Mouse (Mus musculus) kidney, embryonic 14.5 days (tissue): Measurements from ENCODE around the gene Gm7694. TPM values are rescaled to one million over a fixed set of nuclear protein-coding genes. Genes with fewer than 3 reads are reported as not detected.
A peak's percentile ranks its signal among the peaks of the same experiment; 100 is the strongest.

ENCODE experiments used
- ATAC-seq: fragments of 200-750 bp; cut with Nextera tagmentation; 2 replicates; pipeline ENCODE4 v1.8.0; 2017; ENCODE audit warnings: moderate number of reproducible peaks, mild to moderate bottlenecking, moderate TSS enrichment, moderate library complexity; ENCODE audit not compliant: low FRiP score, low TSS enrichment
- H3K27ac ChIP-seq: fragments of 300-500 bp; sonication (generic); 2 replicates; pipeline ENCODE4 v1.5.1; 2014; ENCODE audit warnings: low read depth, mild to moderate bottlenecking, low read length, moderate library complexity, mixed read lengths
- H3K27me3 ChIP-seq: fragments of 300-500 bp; sonication (generic); 2 replicates; pipeline ENCODE4 v1.6.1; 2014; ENCODE audit warnings: mild to moderate bottlenecking, low read length; ENCODE audit not compliant: control insufficient read depth, insufficient read depth
- H3K36me3 ChIP-seq: fragments of 300-500 bp; sonication (generic); 2 replicates; pipeline ENCODE4 v1.6.1; 2014; ENCODE audit warnings: low read length, mixed read lengths; ENCODE audit not compliant: control insufficient read depth, insufficient read depth
- H3K4me1 ChIP-seq: fragments of 300-500 bp; sonication (generic); 2 replicates; pipeline ENCODE4 v1.6.1; 2014; ENCODE audit warnings: low read length, mixed read lengths; ENCODE audit not compliant: control insufficient read depth, insufficient read depth
- H3K4me2 ChIP-seq: fragments of 300-500 bp; sonication (generic); replicated peaks from 2 replicates; pipeline ENCODE4 v1.6.1; 2014; ENCODE audit warnings: low read depth, mild to moderate bottlenecking, low read length
- H3K4me3 ChIP-seq: fragments of 300-500 bp; sonication (generic); 2 replicates; pipeline ENCODE4 v1.5.1; 2014; ENCODE audit warnings: mild to moderate bottlenecking, low read length
- H3K9ac ChIP-seq: fragments of 300-500 bp; sonication (generic); 2 replicates; pipeline ENCODE4 v1.6.1; 2014; ENCODE audit warnings: low read depth, mild to moderate bottlenecking, low read length, moderate library complexity
- H3K9me3 ChIP-seq: fragments of 300-500 bp; sonication (generic); 2 replicates; pipeline ENCODE4 v1.6.1; 2016; ENCODE audit warnings: low read length; ENCODE audit not compliant: control insufficient read depth
- WGBS: fragments of 180-500 bp; shearing (Covaris S2); extraction: QIAGEN DNeasy Blood & Tissue Kit; methylation state at CpG from one replicate; pipeline ENCODE4 v1.1.7; 2014; 5-methylcytosine and 5-hydroxymethylcytosine counted together
- polyA plus RNA-seq: library from polyadenylated mRNA; unstranded; fragments of >200 nt; fragmentation: Nextera tagmentation; extraction: Ambion mirVana; gene quantifications from 2 replicates; pipeline ENCODE4 v1.2.1, GENCODE M21; 2014

The Gm7694 gene
- polyA plus RNA-seq, 1 experiment from 2014 or later = 6.0 TPM

- no peak overlapping the region for H3K4me3 ChIP-seq
- H3K9ac ChIP-seq = no peak overlapping the region
- no peak overlapping the region for H3K27ac ChIP-seq
- no peaks in the 10 kb centered on the region for H3K4me1 ChIP-seq
- H3K4me2 ChIP-seq = no peak overlapping the region
- H3K9me3 ChIP-seq = peaks cover 12% of the 10 kb centered on the region; the same call in 1 of the 2 replicates
- ATAC-seq = no peak
- no peaks in the 10 kb centered on the region for H3K36me3 ChIP-seq
- H3K27me3 ChIP-seq = no peaks in the 10 kb centered on the region
- 75% methylated on average over 4 of the region's 4 CpGs for WGBS
Measured at GRCm38 (mm10) chr1:170270696-170271095, 35.4 kb downstream of the Gm7694 start.

GRCm38 (mm10) chr1:170270281-170270680 is 35.9 kb downstream of the Gm7694 start:
- Histone ChIP-seq H3K4me2 (no peak overlapping the region), H3K36me3 (no peaks in the 10 kb centered on the region), H3K27me3 (no peaks in the 10 kb centered on the region), H3K9ac (no peak overlapping the region), H3K4me3 (no peak overlapping the region), H3K27ac (no peak overlapping the region), H3K4me1 (no peaks in the 10 kb centered on the region), H3K9me3 (0 out of 2 replicates have a peak, but pooled peaks cover 10% of the 10 kb centered on the region)
- ATAC-seq = no peak
- 82% methylated on average over 6 of the region's 6 CpGs for WGBS

- peak; percentile 98 for ATAC-seq
- Histone ChIP-seq H3K27ac (no peak overlapping the region), H3K4me3 (peak overlapping the region; percentile 69), H3K36me3 (no peaks in the 10 kb centered on the region), H3K9ac (peak overlapping the region; percentile 68), H3K9me3 (no peaks in the 10 kb centered on the region; the same call in 1 of the 2 replicates), H3K27me3 (no peaks in the 10 kb centered on the region), H3K4me2 (peak overlapping the region; percentile 59), H3K4me1 (no peaks in the 10 kb centered on the region; the same call in 1 of the 2 replicates)
- 16% methylated on average over 29 of the region's 32 CpGs for WGBS
Measured at GRCm38 (mm10) chr1:170255560-170255910, 50.6 kb downstream of the Gm7694 start.

GRCm38 (mm10) chr1:170254893-170255559 is 51.1 kb downstream of the Gm7694 start:
- Histone ChIP-seq H3K4me2 (peak overlapping the region; percentile 59), H3K9ac (peak overlapping the region; percentile 68), H3K27ac (no peak overlapping the region), H3K27me3 (no peaks in the 10 kb centered on the region), H3K36me3 (no peaks in the 10 kb centered on the region), H3K9me3 (no peaks in the 10 kb centered on the region; the same call in 1 of the 2 replicates), H3K4me1 (no peaks in the 10 kb centered on the region; the same call in 1 of the 2 replicates), H3K4me3 (peak overlapping the region; percentile 69)
- peak; percentile 75 for ATAC-seq
- WGBS = 35% methylated on average over 28 of the region's 30 CpGs

Other genes starting within 250 kb of the Gm7694 start
- 22.3 and 29.5 TPM in 2 replicates for gene Ddr2, start 195.6 kb downstream of the Gm7694 start, polyA plus RNA-seq
- gene Uap1, start 131.4 kb downstream of the Gm7694 start, polyA plus RNA-seq = 36.5 and 51.0 TPM in 2 replicates
- 8.2 and 12.2 TPM in 2 replicates for gene Uhmk1, start 90.9 kb downstream of the Gm7694 start, polyA plus RNA-seq
- not detected in 2 replicates for gene Sh2d1b2, start 73.6 kb downstream of the Gm7694 start, polyA plus RNA-seq
- gene Sh2d1b1, start 29.0 kb downstream of the Gm7694 start, polyA plus RNA-seq = 0.11 TPM in 1 of 2 replicates, not detected in the other
- 2.0 TPM in 2 replicates for gene Spata46, start 2.5 kb upstream of the Gm7694 start, polyA plus RNA-seq